Mouse (Mus musculus) intestine, embryonic 14.5 days (tissue): Measurements from ENCODE around the gene Gimap4. TPM values are rescaled to one million over a fixed set of nuclear protein-coding genes. Genes with fewer than 3 reads are reported as not detected.

Experiments
- ATAC-seq: fragments of 200-750 bp; cut with Nextera tagmentation; replicated peaks from 2 replicates; pipeline ENCODE4 v1.8.0; 2017; ENCODE audit warnings: low read depth, moderate number of reproducible peaks, moderate TSS enrichment, moderate library complexity; ENCODE audit not compliant: low FRiP score, low TSS enrichment
- DNase-seq: peaks from one replicate; pipeline ENCODE4 v3.0.0-alpha.2; 2018; ENCODE audit warnings: low spot score
- H3K27ac ChIP-seq: fragments of 300-500 bp; sonication (generic); 2 replicates; pipeline ENCODE4 v1.5.1; 2014; ENCODE audit warnings: low read depth, mild to moderate bottlenecking, control low read depth
- H3K27me3 ChIP-seq: fragments of 300-500 bp; sonication (generic); replicated peaks from 2 replicates; pipeline ENCODE4 v1.6.1; 2014; ENCODE audit warnings: low read length, control low read depth; ENCODE audit not compliant: control insufficient read depth, insufficient read depth
- H3K36me3 ChIP-seq: fragments of 300-500 bp; sonication (generic); 2 replicates; pipeline ENCODE4 v1.6.1; 2014; ENCODE audit warnings: low read length, control low read depth; ENCODE audit not compliant: control insufficient read depth, insufficient read depth
- H3K4me1 ChIP-seq: fragments of 300-500 bp; sonication (generic); replicated peaks from 2 replicates; pipeline ENCODE4 v1.6.1; 2014; ENCODE audit warnings: low read length, control low read depth, mixed read lengths; ENCODE audit not compliant: control insufficient read depth, insufficient read depth
- H3K4me2 ChIP-seq: fragments of 300-500 bp; sonication (generic); 2 replicates; pipeline ENCODE4 v1.6.1; 2014; ENCODE audit warnings: low read length
- H3K4me3 ChIP-seq: fragments of 300-500 bp; sonication (generic); 2 replicates; pipeline ENCODE4 v1.5.1; 2014; ENCODE audit warnings: low read depth, low read length, control low read depth, mixed read lengths
- H3K9ac ChIP-seq: fragments of 300-500 bp; sonication (generic); 2 replicates; pipeline ENCODE4 v1.6.1; 2014; ENCODE audit warnings: mild to moderate bottlenecking, low read length
- H3K9me3 ChIP-seq: fragments of 300-500 bp; sonication (generic); 2 replicates; pipeline ENCODE4 v1.6.1; 2016; ENCODE audit warnings: low read length, control low read depth; ENCODE audit not compliant: control insufficient read depth
- WGBS: fragments of 180-500 bp; shearing (Covaris S2); extraction: QIAGEN DNeasy Blood & Tissue Kit; methylation state at CpG from one replicate; pipeline ENCODE4 v1.1.7; 2014; 5-methylcytosine and 5-hydroxymethylcytosine counted together
- polyA plus RNA-seq: library from polyadenylated mRNA; unstranded; fragments of >200 nt; fragmentation: Nextera tagmentation; extraction: Ambion mirVana; gene quantifications from 2 replicates; pipeline ENCODE4 v1.2.1, GENCODE M21; 2014

Gimap4 gene
- polyA plus RNA-seq, 1 experiment from 2014 or later, result 18.3 TPM

DNA sequence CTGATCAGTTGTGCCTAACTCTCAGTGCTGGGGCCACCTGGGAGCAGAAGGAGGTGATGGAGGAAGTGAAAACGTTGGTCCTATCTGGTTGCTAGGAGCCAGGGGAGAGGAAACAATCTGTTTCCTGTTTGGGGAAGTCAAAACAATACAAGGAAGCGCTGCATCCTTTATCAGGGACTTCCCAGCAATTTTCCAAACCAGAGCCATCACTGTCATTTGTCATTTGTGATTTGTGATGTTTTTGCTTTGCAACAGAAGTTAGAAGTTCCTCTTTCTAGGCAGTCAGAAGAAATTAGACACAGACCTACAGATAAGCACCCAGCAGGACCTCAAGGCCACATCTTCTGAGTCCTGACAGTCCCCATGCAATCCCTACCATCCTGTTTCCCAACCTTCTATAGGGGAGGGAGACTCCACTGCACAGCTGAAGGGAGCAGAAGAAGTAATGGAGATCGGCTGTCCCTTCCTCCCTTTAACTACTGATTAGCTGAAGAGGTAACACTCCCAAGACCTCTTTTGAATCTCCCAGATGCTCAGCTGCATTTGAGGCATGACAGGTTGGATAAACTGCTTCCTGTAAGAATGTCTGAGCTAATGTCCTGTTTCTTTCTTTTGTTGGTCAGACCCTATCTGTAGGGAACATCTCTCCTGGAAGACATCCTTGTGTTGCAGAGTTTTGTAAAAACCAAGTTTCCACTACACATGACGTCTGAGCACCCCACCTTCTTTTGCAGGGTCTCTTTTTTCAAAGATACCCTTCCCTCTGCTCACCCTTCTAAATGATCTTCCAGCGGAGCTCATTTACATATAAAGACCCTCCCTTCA is 16.1 kb downstream of the Gimap4 start:
- no peak overlapping the region for H3K4me3 ChIP-seq
- H3K4me2 ChIP-seq, result no peak overlapping the region
- 43% methylated on average over 5 of the region's 5 CpGs for WGBS
- H3K27me3 ChIP-seq, result no peaks in the 10 kb centered on the region
- no peak overlapping the region for H3K9ac ChIP-seq
- H3K4me1 ChIP-seq, result no peaks in the 10 kb centered on the region; the same call in 1 of the 2 replicates
- ATAC-seq, result no peak
- no peaks in the 10 kb centered on the region for H3K36me3 ChIP-seq
- H3K27ac ChIP-seq, result peak overlapping the region; percentile 12
- H3K9me3 ChIP-seq, result no peaks in the 10 kb centered on the region
- peak; percentile 45 for DNase-seq

DNA sequence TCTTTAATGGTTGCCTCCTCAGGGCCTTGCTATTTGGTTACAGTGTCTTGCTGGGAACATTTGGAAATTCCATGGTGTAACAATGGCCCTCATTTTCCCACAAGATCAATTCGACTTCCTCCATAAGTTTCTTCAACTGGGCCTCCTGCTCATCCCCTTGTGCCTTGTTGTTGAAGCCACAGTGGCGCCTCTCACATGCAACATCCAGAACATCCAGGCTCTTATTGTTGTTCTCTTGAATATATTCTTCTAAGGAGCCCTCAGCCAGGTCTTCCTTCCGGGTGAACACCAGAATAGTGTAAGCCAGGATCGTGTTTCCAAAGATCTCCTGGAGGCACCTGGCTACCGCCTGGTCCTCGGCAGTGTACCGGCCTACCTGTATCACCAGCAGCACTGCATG is 17.8 kb downstream of the Gimap4 start:
- Histone ChIP-seq H3K27ac (no peak overlapping the region), H3K4me2 (no peak overlapping the region), H3K4me1 (no peaks in the 10 kb centered on the region; the same call in 1 of the 2 replicates), H3K9ac (no peak overlapping the region), H3K9me3 (no peaks in the 10 kb centered on the region), H3K27me3 (no peaks in the 10 kb centered on the region), H3K4me3 (no peak overlapping the region), H3K36me3 (no peaks in the 10 kb centered on the region)
- WGBS, result 89% methylated on average over 7 of the region's 7 CpGs
- DNase-seq, result peak; percentile 50
- ATAC-seq, result no peak

DNA sequence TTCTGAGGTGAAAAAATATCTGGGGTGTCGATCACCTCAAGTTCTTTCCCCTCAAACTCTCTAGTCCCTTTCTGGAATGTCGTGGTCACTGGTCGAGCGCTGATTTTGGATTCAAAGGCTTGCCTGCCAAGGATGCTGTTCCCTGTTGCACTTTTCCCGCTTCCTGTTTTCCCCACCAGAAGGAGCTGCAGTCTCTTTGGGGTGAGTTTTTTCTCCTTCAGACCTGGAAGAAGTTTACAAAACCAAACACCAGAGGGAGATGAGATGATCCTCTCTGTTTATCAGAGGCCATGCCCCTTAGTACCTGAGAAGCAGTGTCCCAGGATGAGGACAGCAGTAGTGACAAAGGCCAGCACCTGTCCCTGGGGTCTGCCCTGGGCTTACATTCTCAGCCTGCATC is 18.3 kb downstream of the Gimap4 start:
- H3K4me2 ChIP-seq, result no peak overlapping the region
- no peak overlapping the region for H3K9ac ChIP-seq
- no peak for ATAC-seq
- no peaks in the 10 kb centered on the region for H3K9me3 ChIP-seq
- H3K27ac ChIP-seq, result no peak overlapping the region
- no peak overlapping the region for H3K4me3 ChIP-seq
- H3K36me3 ChIP-seq, result no peaks in the 10 kb centered on the region
- no peaks in the 10 kb centered on the region for H3K27me3 ChIP-seq
- 65% methylated on average over 5 of the region's 5 CpGs for WGBS
- DNase-seq, result peak; percentile 43
- H3K4me1 ChIP-seq, result no peaks in the 10 kb centered on the region; the same call in 1 of the 2 replicates

DNA sequence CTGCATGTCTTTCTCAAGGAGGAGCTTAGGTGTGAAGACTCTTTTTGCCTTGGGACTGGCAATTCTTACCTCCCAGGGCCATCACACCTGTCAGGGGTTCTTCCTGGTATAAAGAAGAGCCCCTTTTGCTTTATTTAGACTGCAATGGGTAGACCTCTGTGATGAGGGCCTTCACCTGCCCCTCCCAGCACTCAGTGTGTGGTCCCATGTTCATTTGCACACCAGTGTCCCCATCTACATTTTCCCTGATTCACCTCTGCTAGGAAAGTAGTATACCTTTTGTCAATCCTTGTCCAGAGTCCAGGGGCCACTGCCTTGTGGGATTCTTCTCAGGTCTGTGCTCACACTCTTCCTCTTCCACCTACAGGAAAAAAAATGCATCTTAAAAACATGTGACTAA is 19.8 kb downstream of the Gimap4 start:
- H3K4me1 ChIP-seq, result no peaks in the 10 kb centered on the region; the same call in 1 of the 2 replicates
- DNase-seq, result peak; percentile 24

DNA sequence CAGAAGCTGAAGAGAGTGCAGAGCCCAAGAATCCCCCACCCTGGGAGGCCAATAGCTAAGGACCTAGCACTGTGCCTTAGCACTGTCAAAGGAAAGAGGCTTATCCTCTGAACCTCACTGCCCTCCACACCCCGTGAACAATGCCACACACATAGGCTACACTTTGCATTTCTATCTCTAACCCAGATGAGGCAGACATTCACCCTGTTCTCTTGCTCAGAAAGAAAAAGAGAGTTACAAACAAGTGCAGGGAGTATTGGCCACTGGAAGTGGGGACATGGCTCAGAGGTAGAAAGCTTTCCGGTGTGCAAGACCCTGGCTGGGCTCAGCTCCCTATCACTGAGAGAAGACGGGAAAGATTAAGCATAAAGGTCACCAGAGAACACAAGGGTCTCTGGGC is 21.8 kb downstream of the Gimap4 start:
- Histone ChIP-seq H3K4me3 (no peak overlapping the region), H3K9ac (peak overlapping the region; percentile 16; the same call in 1 of the 2 replicates), H3K36me3 (no peaks in the 10 kb centered on the region), H3K27me3 (no peaks in the 10 kb centered on the region), H3K27ac (no peak overlapping the region), H3K4me2 (no peak overlapping the region), H3K4me1 (no peaks in the 10 kb centered on the region), H3K9me3 (no peaks in the 10 kb centered on the region)
- DNase-seq, result peak; percentile 28
- WGBS, result 66% methylated on average over 3 of the region's 3 CpGs
- no peak for ATAC-seq

More for the DNA sequence above, 19.8 kb downstream of the Gimap4 start:
- H3K27me3 ChIP-seq, result no peaks in the 10 kb centered on the region
- no peak overlapping the region for H3K27ac ChIP-seq
- no peaks in the 10 kb centered on the region for H3K36me3 ChIP-seq
- no peak overlapping the region for H3K4me2 ChIP-seq
- H3K4me3 ChIP-seq, result no peak overlapping the region
- H3K9ac ChIP-seq, result no peak overlapping the region
- no peak for ATAC-seq
- H3K9me3 ChIP-seq, result no peaks in the 10 kb centered on the region

DNA sequence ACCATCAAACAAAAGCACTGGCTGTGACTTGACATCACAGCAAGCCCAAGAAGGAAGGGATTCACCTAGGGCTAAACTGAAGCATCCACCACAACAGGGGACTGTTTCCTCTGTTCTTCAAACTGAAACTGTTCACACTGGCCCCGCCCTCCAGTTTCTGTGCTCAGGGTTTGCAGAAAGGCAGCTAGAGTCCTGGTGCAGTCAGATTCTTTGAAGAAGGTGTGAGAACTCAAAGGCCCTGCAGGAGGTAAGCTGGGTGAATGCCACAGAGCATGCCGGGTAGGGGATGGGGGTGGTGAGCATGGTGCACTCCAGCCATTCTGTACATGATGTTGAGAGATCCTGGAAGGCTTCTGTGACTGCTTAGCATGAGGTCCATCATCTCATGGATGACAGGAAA is 34.1 kb downstream of the Gimap4 start, which contains the start of the genes Gm28053 and Gimap7:
Gene Gm28053, plus strand, starts transcription at position 153 of the 400 bp plus-strand sequence.
Gene Gimap7, plus strand, starts transcription at position 167 of the 400 bp plus-strand sequence.
- Histone ChIP-seq H3K36me3 (no peaks in the 10 kb centered on the region), H3K4me3 (no peak within 1 kb of the TSS), H3K4me2 (no peak within 1 kb of the TSS), H3K27me3 (no peaks in the 10 kb centered on the region), H3K9me3 (no peaks in the 10 kb centered on the region), H3K4me1 (no peaks in the 10 kb centered on the region), H3K9ac (no peak within 1 kb of the TSS), H3K27ac (no peak within 1 kb of the TSS)
- DNase-seq (peak; percentile 34), ATAC-seq (no peak)
- WGBS, result 57% methylated on average over 2 of the region's 2 CpGs

DNA sequence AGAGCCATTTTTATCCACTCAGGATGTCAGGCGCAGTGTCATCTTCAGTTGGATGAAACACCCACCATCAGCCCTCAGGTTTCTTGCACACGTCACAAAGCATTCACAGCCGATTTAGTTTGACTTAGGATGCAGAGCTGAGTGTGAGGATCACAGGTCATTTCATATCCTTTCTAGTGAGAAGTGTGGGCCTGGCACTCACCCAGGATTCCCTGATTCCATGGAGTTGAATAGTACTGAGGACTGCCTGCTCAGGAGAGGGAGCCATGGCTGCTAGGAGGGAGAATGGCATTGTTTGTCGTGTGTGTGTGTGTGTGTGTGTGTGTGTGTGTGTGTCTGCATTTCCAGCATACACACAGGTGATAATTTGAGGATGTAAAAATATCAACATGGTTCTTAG is 36.0 kb downstream of the Gimap4 start:
- H3K27ac ChIP-seq, result no peak overlapping the region
- no peak overlapping the region for H3K4me2 ChIP-seq
- no peaks in the 10 kb centered on the region for H3K27me3 ChIP-seq
- no peak overlapping the region for H3K9ac ChIP-seq
- H3K4me3 ChIP-seq, result no peak overlapping the region
- no peaks in the 10 kb centered on the region for H3K36me3 ChIP-seq
- 79% methylated on average over 4 of the region's 4 CpGs for WGBS
- peaks cover under 1% of the 10 kb centered on the region; the same call in 1 of the 2 replicates for H3K4me1 ChIP-seq
- H3K9me3 ChIP-seq, result no peaks in the 10 kb centered on the region
- DNase-seq (no peak), ATAC-seq (no peak)

DNA sequence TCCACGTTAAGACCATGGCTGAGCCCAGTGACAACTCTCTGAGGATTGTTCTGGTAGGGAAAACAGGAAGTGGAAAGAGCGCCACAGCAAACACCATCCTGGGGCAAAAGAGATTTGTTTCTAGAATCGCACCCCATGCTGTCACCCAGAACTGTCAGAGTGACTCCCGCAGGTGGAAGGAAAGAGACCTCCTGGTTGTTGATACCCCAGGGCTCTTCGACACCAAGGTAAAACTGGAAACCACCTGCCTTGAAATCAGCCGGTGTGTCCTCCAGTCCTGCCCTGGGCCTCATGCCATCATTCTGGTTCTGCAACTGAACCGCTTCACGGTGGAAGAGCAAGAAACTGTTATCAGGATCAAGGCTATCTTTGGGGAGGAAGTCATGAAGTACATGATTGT is 39.1 kb downstream of the Gimap4 start:
- no peaks in the 10 kb centered on the region for H3K36me3 ChIP-seq
- WGBS, result 81% methylated on average over 8 of the region's 8 CpGs

DNA sequence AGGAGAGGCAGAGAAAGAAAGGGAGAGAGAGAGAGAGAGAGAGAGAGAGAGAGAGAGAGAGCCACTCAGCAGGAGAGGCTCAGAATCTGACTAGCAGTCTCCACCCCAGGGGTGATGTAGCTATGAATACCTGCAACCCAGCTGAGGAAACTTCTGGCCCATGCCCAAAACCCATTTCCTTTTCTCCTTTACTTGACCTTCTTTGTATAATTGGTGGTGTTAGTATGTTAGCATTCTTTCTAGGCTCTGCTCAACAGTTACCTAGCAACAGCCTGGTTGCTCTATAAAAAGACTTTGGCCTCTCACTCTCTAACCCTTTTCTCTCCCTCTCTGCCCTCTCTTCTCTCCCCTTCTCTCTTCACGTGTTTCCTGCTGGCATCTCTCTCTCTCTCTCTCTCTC is 41.1 kb downstream of the Gimap4 start:
- WGBS, result 0% methylated on average over 1 of the region's 1 CpGs
- H3K4me3 ChIP-seq, result no peak overlapping the region
- peak; percentile 40; the same call in 1 of the 2 replicates for ATAC-seq
- H3K4me2 ChIP-seq, result no peak overlapping the region
- H3K9me3 ChIP-seq, result no peaks in the 10 kb centered on the region
- H3K4me1 ChIP-seq, result peaks cover 10% of the 10 kb centered on the region
- no peak overlapping the region for H3K9ac ChIP-seq
- no peak overlapping the region for H3K27ac ChIP-seq
- DNase-seq, result no peak
- no peaks in the 10 kb centered on the region for H3K36me3 ChIP-seq
- no peaks in the 10 kb centered on the region for H3K27me3 ChIP-seq

More for the DNA sequence above, 39.1 kb downstream of the Gimap4 start:
- ATAC-seq, result no peak
- Histone ChIP-seq H3K4me3 (no peak overlapping the region), H3K4me2 (no peak overlapping the region), H3K4me1 (peaks cover 10% of the 10 kb centered on the region), H3K9ac (no peak overlapping the region), H3K27ac (no peak overlapping the region), H3K27me3 (no peaks in the 10 kb centered on the region), H3K9me3 (no peaks in the 10 kb centered on the region)
- no peak for DNase-seq
